Mouse (Mus musculus) liver, embryonic 14.5 days (tissue): Measurements from ENCODE around the gene Plekha5.

ENCODE experiments used
- CTCF ChIP-seq: IDR thresholded peaks from 2 replicates; pipeline ENCODE4 v1.5.1; 2016; ENCODE audit warnings: antibody characterized with exemption, low read depth, control low read depth
- EP300 ChIP-seq: IDR thresholded peaks from 2 replicates; pipeline ENCODE4 v1.6.1; 2016; ENCODE audit warnings: antibody characterized with exemption, low read depth

DNA sequence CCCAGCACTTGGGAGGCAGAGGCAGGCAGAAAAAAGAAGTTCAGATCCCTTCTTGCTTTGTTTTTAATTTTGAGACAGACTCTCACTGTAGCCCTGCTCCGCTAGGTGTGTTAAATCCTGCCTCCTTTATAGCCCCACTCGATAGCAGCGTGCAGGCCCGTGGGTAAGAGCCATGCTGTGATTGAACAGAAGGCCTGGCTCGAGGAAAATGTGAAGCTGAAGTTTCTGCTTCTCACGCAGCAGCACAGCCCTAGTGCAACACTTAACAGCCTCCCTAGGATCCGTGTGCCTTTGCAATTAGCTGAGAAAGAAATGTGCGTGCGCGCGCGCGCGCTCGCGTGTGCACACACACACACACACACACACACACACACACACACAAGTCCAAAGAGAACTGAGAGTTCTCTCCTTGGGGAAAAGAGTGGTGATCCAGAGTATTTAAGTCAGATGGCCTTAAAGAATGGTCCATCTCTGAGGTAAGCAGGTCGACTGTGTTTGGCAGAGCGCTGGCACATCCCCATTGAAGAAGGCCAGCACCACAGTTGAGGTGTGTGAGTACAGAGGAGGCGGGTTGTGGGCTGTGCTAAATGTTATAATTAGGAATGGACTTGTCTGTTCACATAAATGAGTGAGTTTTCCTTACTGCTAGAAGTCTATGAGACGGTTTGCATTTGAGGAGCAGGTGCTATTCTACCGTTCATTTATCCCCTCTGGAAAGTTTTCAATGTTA is 24.3 kb downstream of the Plekha5 start:
- TF ChIP-seq CTCF (no peak), EP300 (no peak)
